ENCODE assay signal across 12 mouse cellular contexts in the genomic region with DNA sequence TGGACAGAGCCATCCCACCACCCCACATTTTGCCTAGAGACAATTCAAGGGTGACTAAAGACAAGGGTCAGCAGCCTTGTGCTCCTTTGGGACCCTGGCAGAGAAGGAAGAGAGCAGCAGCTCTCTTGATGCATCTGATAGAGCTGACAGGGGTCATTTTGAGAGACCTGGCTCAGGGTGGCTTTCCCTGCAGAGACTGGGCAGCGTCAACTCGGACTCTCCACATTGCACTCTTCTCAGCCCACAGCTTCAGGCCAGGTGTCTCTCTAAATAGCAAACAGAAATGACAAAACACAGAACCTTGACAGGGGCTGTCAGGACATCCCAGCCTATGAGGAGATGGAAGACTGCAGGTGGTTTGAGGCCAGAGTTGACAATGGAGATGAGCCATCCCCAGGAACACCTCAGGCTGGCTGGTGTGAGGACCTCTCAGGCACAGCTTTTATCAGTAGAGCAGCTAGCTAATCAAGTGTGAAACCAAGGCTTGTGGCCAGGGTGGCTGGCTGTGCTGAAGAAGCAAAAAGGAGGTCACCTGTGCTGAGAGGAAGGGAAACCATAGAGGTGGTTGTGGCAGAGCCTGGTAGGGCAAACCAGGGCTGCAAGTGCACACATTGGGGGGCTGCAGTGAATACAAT.
DNase-seq lines count a peak whose midpoint lies in the region; ATAC-seq and TF ChIP-seq lines count a peak whose summit lies in the region.
"Had no signal": no experiment of that assay in that cellular context is flagged by ENCODE, and none has a peak within 500 bp of the region (broad histone marks: within the 10 kb centered on the region; RNA-seq: fewer than 3 reads in every experiment).

No protein-coding gene starts in this region.

- WGBS in heart, embryonic 13.5 days, result 44% methylated on average over 2 of the region's 2 CpGs
- 48% methylated on average over 2 of the region's 2 CpGs for WGBS in heart, adult 2 months
- WGBS in midbrain, embryonic 15.5 days, result 79% methylated on average over 2 of the region's 2 CpGs

- no peaks in the 10 kb centered on the region; the same call in 1 of the 2 replicates for H3K27me3 ChIP-seq in heart, embryonic 13.5 days (replicated peaks)
- H3K27me3 ChIP-seq in heart, adult 2 months (ENCODE audit: control insufficient read depth, insufficient read depth, low read length), result no peaks in the 10 kb centered on the region
- H3K27me3 ChIP-seq in midbrain, embryonic 15.5 days (replicated peaks), result no peaks in the 10 kb centered on the region

- DNase-seq in heart, adult 2 months, result no peak
- DNase-seq in cerebellum, postnatal 10 days, result peak; percentile 69 to 70
- peak; percentile 36 to 43 for DNase-seq in cerebellum, postnatal 36 days
- no peak for DNase-seq in yolk sac, embryonic 10.5 days (ENCODE audit: low spot score)
- DNase-seq in MN1 (ENCODE audit: low spot score), result no peak
- DNase-seq: heart, postnatal 14 days; thymus, adult 2 months had no signal

- peaks cover 38% of the 10 kb centered on the region for H3K4me1 ChIP-seq in heart, embryonic 13.5 days
- H3K4me1 ChIP-seq in heart, adult 2 months (ENCODE audit: control insufficient read depth, insufficient read depth, low read length), result no peaks in the 10 kb centered on the region; the same call in 1 of the 2 replicates
- peaks cover 28% of the 10 kb centered on the region for H3K4me1 ChIP-seq in midbrain, embryonic 15.5 days
- H3K4me1 ChIP-seq: megakaryocyte, embryonic 14.5 days had no signal

- H3K4me2 ChIP-seq in heart, embryonic 13.5 days, result no peak overlapping the region
- no peak overlapping the region for H3K4me2 ChIP-seq in midbrain, embryonic 15.5 days

- no peaks in the 10 kb centered on the region for H3K9me3 ChIP-seq in heart, embryonic 13.5 days
- no peaks in the 10 kb centered on the region for H3K9me3 ChIP-seq in midbrain, embryonic 15.5 days
- H3K9me3 ChIP-seq: megakaryocyte, embryonic 14.5 days had no signal

- no peak overlapping the region for H3K27ac ChIP-seq in heart, embryonic 13.5 days (replicated peaks)
- no peak overlapping the region for H3K27ac ChIP-seq in heart, adult 2 months
- peak overlapping the region; percentile 84 for H3K27ac ChIP-seq in midbrain, embryonic 15.5 days
- H3K27ac ChIP-seq: liver, embryonic 14.5 days had no signal

- 0 out of 2 replicates have a peak overlapping the region, but pooled peaks have one; percentile 30 for H3K9ac ChIP-seq in heart, embryonic 13.5 days
- no peak overlapping the region for H3K9ac ChIP-seq in heart, adult 2 months (ENCODE audit: low read depth, low read length)
- no peak overlapping the region for H3K9ac ChIP-seq in midbrain, embryonic 15.5 days
- H3K9ac ChIP-seq: liver, embryonic 14.5 days had no signal

- TF ChIP-seq EP300 in heart, adult 2 months (IDR thresholded peaks at IDR 0.05; ENCODE audit: insufficient read depth, low read depth, low read length), result no peak

- H3K79me2 ChIP-seq in heart, adult 2 months (replicated peaks; ENCODE audit: control insufficient read depth, insufficient read depth, low read length), result no peaks in the 10 kb centered on the region

- no peaks in the 10 kb centered on the region for H3K36me3 ChIP-seq in heart, embryonic 13.5 days
- no peaks in the 10 kb centered on the region for H3K36me3 ChIP-seq in heart, adult 2 months (ENCODE audit: control insufficient read depth, insufficient read depth, low read length)
- no peaks in the 10 kb centered on the region for H3K36me3 ChIP-seq in midbrain, embryonic 15.5 days (replicated peaks)

- ATAC-seq in heart, embryonic 13.5 days (ENCODE audit: extremely low read depth, insufficient number of reproducible peaks, low FRiP score, low TSS enrichment), result no peak
- no peak for ATAC-seq in midbrain, embryonic 15.5 days (replicated peaks)
- ATAC-seq: intestine, embryonic 16.5 days had no signal

- intact Hi-C loops in heart, adult 2 months (cut with DNase I), result no loop called here

- H3K4me3 ChIP-seq in heart, embryonic 13.5 days, result no peak overlapping the region
- H3K4me3 ChIP-seq in heart, adult 2 months, result no peak overlapping the region
- H3K4me3 ChIP-seq in midbrain, embryonic 15.5 days, result no peak overlapping the region
- H3K4me3 ChIP-seq: megakaryocyte, embryonic 14.5 days had no signal

- TF ChIP-seq CTCF in heart, adult 2 months (IDR thresholded peaks at IDR 0.05), result no peak

- TF ChIP-seq POLR2A in heart, adult 2 months (IDR thresholded peaks at IDR 0.05; ENCODE audit: insufficient read depth, low read depth, low read length), result no peak

Comparison
In these comparisons a context has a peak if more than half of its experiments do, and no peak if none do; other contexts are left out.
1. DNase-seq: peak in cerebellum, postnatal 10 days (2 of 2) and cerebellum, postnatal 36 days (2 of 2); none in heart, adult 2 months (0 of 2), yolk sac, embryonic 10.5 days (single experiment) and MN1 (single experiment).